Mouse (Mus musculus): ENCODE results near the gene Raver1.
"Not testable (repeated sequence)": the region's sequence is repeated elsewhere in the genome, so short reads cannot be mapped to it uniquely, and the experiment has no call there.

The Raver1 gene

GRCm38 (mm10) chr9:21105760-21106564, 14.2 kb upstream of the Raver1 start:
- no peak for DNase-seq (ENCODE audit: low spot score in 2 of 2)

GRCm38 (mm10) chr9:21104814-21105213, 13.0 kb upstream of the Raver1 start:
- DNase-seq (ENCODE audit: low spot score in 2 of 2) = no peak

DNA sequence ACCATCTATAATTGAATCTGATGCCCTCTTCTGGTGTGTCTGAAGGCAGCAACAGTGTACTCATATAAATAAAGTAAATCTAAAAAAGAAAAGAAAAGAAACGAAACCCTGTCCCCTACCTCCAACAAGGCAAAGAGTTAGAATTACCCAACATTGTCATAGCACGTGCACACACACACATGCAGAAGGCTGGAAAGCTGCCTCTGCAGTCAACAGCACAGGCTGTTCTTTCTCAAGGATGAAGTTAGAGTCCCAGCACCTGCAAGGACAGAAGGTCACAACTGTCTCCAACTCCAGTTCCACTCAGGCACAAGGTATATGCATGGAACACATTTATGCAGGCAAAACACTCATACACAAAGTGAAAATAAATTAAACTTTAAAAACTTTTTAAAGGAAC, 10.3 kb upstream of the Raver1 start:
- no peak for DNase-seq (ENCODE audit: low spot score in 2 of 2)

DNA sequence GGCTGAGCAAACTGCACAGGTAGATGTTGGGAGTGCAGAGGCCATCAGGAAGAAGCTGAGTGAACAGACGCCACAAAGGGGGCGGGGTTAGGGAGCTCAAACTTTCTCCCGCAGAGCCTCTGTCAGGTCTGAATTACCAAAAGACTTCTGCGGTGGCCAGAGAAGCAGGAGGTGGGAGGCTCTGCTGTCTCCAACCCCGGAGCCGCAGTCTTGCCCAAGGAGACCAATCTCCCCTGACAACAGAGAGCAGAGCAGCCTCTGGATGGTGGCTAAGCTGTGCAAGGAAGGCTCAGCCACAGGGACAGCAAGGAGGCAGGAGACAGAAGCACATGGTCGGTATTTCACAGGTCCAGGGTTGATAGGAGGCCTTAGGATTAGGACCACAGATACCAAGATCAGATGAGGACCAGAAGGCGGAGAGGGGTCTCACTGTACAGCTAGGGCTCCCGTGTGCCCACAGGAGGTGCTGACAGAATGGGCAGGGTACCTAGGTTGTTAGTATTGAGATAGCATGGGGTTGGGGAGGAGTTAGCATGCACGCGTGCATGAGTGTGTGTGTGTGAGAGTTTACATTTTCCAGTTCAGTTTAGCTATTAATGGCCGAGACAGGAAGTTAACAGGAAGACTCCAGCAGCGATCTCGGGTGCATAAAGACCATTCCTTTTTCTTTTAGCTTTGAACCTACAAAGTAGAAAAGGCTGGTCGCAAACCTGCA, 8.8 kb upstream of the Raver1 start:
- no peak for DNase-seq (ENCODE audit: low spot score in 2 of 2)

GRCm38 (mm10) chr9:21097793-21098192, 6.0 kb upstream of the Raver1 start:
- no peak for DNase-seq (ENCODE audit: low spot score in 2 of 2)

GRCm38 (mm10) chr9:21095958-21096357, 4.2 kb upstream of the Raver1 start:
- no peak for DNase-seq (ENCODE audit: low spot score in 2 of 2)

DNA sequence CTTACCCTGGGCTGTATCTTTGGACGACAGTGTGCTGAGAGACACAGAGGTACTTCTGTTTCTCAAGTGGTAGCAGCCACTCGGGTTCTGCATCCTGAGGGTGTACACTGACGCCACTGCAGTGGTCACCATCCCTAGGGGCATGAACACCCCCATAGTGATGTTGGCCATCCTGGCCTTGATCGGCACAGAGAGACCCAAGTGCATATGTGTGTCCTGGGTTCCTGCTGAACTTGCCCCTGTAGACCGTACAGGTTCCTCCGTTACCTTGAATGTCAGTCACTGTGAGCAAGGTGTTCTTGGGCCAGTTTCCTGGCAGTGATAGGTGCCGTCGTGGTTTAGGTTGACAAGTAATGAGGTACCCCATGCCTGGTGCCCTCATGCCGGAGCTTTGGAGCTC, 1.6 kb upstream of the Raver1 start:
- DNase-seq (ENCODE audit: low spot score in 2 of 2) = no peak

- no peak for DNase-seq (ENCODE audit: low spot score in 2 of 2)
Observed at GRCm38 (mm10) chr9:21090972-21091706, 669 bp downstream of the Raver1 start.

DNA sequence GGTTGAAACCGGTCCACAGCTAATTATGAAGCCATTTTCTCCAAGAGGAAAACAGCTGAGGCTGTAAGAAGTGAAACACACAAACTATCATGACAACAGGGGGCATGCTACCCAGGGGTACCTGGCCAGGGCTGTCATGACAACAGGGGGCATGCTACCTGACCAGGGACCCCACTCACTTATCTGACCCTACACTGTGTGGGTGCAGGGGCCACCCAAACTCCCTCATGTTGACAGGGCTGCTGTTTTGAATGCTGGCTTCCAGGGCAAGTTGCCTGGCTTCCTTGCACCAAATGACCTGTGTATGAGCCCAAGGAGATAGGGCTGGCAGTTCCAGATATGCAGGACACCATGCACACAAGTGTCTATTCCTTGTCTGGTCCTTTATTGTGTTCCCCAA, 1.3 kb downstream of the Raver1 start:
- DNase-seq (ENCODE audit: low spot score in 2 of 2) = no peak

DNA sequence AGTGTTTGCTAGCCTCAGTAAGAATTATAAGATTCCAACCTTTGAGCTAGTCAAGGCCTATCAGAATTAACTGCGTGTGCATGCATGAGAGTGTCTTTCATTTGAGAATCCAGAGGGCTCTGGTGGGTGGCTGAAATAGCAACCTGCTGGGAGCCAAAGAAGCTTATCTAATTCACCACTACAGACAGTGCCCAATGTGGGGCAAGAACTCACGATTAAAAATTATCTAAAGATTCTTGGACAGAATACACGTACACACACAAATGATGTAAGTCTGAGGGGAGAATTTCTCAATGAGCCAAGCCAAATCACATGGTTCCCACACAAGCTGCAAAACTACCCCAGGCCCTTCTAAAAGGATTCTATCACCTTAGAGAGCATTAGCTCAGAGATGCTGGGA, 8.5 kb downstream of the Raver1 start:
- DNase-seq (ENCODE audit: low spot score in 2 of 2) = no peak

GRCm38 (mm10) chr9:21081127-21081526, 10.7 kb downstream of the Raver1 start:
- DNase-seq (ENCODE audit: low spot score in 2 of 2) = no peak

- peak in 1 of 2 experiments; percentile 26 for DNase-seq (ENCODE audit: low spot score in 2 of 2)
Observed at GRCm38 (mm10) chr9:21075625-21076024, 16.2 kb downstream of the Raver1 start.

DNA sequence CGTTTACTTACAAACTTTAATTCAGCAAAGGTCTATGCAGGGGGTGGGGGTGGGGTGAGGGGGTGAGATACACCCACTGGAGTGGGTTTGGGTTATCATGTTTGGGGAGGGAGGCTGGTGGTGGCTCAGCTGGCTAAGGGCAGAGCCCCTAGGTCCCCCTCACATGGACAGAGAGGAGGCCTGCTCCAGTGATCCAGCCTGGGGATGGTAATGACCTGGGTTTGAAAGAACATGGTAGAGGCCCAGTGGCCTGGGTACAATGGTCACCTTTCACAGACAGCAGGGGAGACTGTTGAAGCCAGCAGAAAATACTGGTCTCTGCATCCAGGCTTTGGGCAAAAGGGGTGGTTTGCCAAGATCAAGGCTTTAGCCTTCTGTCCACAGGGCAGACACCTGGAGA, 17.6 kb downstream of the Raver1 start:
- peak; percentile 16 to 38 for DNase-seq (ENCODE audit: low spot score in 2 of 2)

- peak; percentile 96 for DNase-seq (ENCODE audit: low spot score in 2 of 2)
Observed at GRCm38 (mm10) chr9:21073044-21073840, 18.6 kb downstream of the Raver1 start, which contains the start of the genes Gm49373 and Fdx1l. Gene Gm49373 (minus strand): TSS chr9:21073096. Gene Fdx1l (minus strand): TSS chr9:21073614.

GRCm38 (mm10) chr9:21072641-21073040, 19.2 kb downstream of the Raver1 start:
- DNase-seq (ENCODE audit: low spot score in 2 of 2) = no peak

- no peak for DNase-seq (ENCODE audit: low spot score in 2 of 2)
Observed at GRCm38 (mm10) chr9:21067006-21067684, 24.7 kb downstream of the Raver1 start, which contains the start of gene Zglp1. Gene Zglp1 (minus strand): TSS chr9:21067093.

- DNase-seq (ENCODE audit: low spot score in 2 of 2) = peak; percentile 70 to 84
Observed at GRCm38 (mm10) chr9:21062928-21063327, 28.9 kb downstream of the Raver1 start.

DNA sequence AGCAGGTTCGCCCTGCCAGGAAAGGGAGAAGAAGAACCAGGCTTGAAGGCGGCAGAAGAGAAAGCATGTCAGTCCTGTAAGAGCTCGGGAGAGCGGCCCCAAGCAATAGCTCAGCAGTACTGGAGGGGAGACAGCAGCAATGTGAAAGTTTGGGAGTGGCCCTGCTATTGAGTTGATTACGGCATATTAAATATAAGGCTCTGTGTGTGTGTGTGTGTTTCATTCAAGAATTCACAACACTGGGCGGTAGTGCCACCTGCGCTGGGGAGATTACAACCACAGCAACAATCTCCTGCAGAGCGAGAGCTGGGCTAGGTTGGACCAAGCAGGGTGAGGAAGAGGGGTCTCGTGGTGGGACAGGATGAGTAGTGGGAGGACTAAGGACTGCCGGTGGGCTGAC, 40.2 kb downstream of the Raver1 start:
- no peak for DNase-seq (ENCODE audit: low spot score in 2 of 2)

GRCm38 (mm10) chr9:21045235-21045634, 46.6 kb downstream of the Raver1 start:
- DNase-seq (ENCODE audit: low spot score in 2 of 2) = no peak

- not testable (repeated sequence) for DNase-seq (ENCODE audit: low spot score in 2 of 2)
Observed at GRCm38 (mm10) chr9:21044785-21045184, 47.0 kb downstream of the Raver1 start.

- no peak for DNase-seq (ENCODE audit: low spot score in 2 of 2)
Observed at GRCm38 (mm10) chr9:21043563-21043962, 48.2 kb downstream of the Raver1 start.

Measured in right cerebral cortex, postnatal 10 days (tissue).